Mouse (Mus musculus) embryonic facial prominence, embryonic 12.5 days (tissue): ENCODE measurements at regions not wholly inside any gene's neighbourhood (a gene's known extent, or its start where the extent isn't known, plus 50 kb on each side); places are given as distances from the start of the nearest gene placed in this dataset.

Experiments used
- ATAC-seq: fragments of 200-750 bp; cut with Nextera tagmentation; 2 replicates; pipeline ENCODE4 v1.8.0; 2017; ENCODE audit not compliant: insufficient number of reproducible peaks, insufficient read depth, low FRiP score, low TSS enrichment
- H3K27ac ChIP-seq: fragments of 300-500 bp; sonication (generic); 2 replicates; pipeline ENCODE4 v1.5.1; 2016; ENCODE audit warnings: mild to moderate bottlenecking
- H3K27me3 ChIP-seq: fragments of 300-500 bp; sonication (generic); 2 replicates; pipeline ENCODE4 v1.6.1; 2016; ENCODE audit warnings: mild to moderate bottlenecking, moderate library complexity
- H3K36me3 ChIP-seq: fragments of 300-500 bp; sonication (generic); 2 replicates; pipeline ENCODE4 v1.6.1; 2016; ENCODE audit warnings: mild to moderate bottlenecking
- H3K4me1 ChIP-seq: fragments of 300-500 bp; sonication (generic); 2 replicates; pipeline ENCODE4 v1.6.1; 2016
- H3K4me2 ChIP-seq: fragments of 300-500 bp; sonication (generic); replicated peaks from 2 replicates; pipeline ENCODE4 v1.6.1; 2016; ENCODE audit warnings: mild to moderate bottlenecking, moderate library complexity
- H3K4me3 ChIP-seq: fragments of 300-500 bp; sonication (generic); 2 replicates; pipeline ENCODE4 v1.5.1; 2016; ENCODE audit warnings: mild to moderate bottlenecking
- H3K9ac ChIP-seq: fragments of 300-500 bp; sonication (generic); 2 replicates; pipeline ENCODE4 v1.6.1; 2016; ENCODE audit warnings: mild to moderate bottlenecking, moderate library complexity
- H3K9me3 ChIP-seq: fragments of 300-500 bp; sonication (generic); 2 replicates; pipeline ENCODE4 v1.6.1; 2016; ENCODE audit warnings: mild to moderate bottlenecking, moderate library complexity
- WGBS: fragments of 180-500 bp; shearing (Covaris S2); methylation state at CpG from one replicate; pipeline ENCODE4 v1.1.7; 2016; 5-methylcytosine and 5-hydroxymethylcytosine counted together

DNA sequence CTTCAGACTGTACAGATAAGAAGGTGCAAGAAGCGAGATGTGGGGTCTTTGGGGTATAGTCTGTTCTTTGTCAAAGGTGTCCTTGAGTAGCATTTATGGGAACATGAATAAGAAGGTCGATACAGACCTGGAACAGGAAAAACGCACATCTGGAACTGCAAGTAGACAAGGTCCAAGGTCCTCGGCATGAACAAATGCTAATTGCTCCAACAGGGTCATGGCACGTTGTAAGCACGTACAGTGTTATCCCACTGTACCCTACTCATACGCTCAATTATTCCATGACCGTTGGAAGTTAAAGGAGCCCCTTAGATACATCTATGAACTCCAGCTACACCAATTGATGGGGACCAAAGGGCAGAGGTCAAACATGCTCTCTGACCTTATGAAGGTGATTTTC lies 244.1 kb downstream of the Setd4 start:
- 88% methylated on average over 8 of the region's 8 CpGs for WGBS
- Histone ChIP-seq H3K4me2 (no peak overlapping the region), H3K27ac (no peak overlapping the region), H3K9ac (no peak overlapping the region), H3K4me3 (no peak overlapping the region), H3K9me3 (no peaks in the 10 kb centered on the region), H3K4me1 (no peaks in the 10 kb centered on the region), H3K27me3 (no peaks in the 10 kb centered on the region), H3K36me3 (no peaks in the 10 kb centered on the region)
- no peak for ATAC-seq

DNA sequence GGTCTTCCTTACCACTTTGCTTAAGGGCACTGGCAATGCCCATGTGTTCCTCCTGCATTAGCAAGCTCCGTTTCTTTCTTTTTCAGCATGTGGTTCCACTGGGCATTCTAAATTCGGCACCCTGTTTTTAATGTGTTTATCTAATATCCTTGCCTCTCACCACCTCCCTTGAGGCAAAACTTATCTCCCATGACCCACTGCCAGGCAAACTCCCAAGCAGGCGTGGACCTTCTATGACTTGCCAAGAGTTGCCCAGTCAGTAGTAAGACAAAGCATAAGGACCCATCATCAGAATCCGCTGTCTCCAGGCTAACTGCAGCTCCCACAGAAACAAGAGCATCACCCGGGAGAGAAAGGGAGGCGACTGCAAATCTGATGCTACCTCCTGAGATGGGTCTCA lies 245.2 kb downstream of the Setd4 start:
- 84% methylated on average over 6 of the region's 6 CpGs for WGBS

DNA sequence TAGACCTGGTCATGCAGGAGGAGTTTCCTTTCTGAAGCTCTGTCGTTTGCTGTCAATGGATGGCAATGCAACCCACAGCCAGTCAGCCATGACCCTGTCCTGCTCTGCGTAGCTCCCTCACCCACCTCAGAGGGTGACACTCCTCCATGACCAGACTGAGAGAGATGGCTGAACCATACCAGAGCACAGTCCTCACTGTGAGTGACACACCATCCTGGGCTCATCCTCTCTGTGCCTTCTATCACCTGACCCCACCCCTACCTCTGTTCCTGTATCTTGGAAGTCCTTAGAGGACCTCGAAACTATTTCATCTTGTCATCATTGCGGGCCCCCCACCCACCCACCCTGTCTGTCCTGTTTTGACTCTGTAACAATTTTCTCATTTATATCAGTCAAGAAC lies 245.7 kb downstream of the Setd4 start:
- H3K9me3 ChIP-seq = no peaks in the 10 kb centered on the region
- H3K27ac ChIP-seq = no peak overlapping the region
- no peaks in the 10 kb centered on the region for H3K4me1 ChIP-seq
- H3K9ac ChIP-seq = no peak overlapping the region
- H3K4me3 ChIP-seq = no peak overlapping the region
- no peak for ATAC-seq
- no peak overlapping the region for H3K4me2 ChIP-seq
- H3K27me3 ChIP-seq = no peaks in the 10 kb centered on the region
- 85% methylated on average over 4 of the region's 4 CpGs for WGBS
- no peaks in the 10 kb centered on the region for H3K36me3 ChIP-seq

More for the DNA sequence above, 245.2 kb downstream of the Setd4 start:
- H3K27ac ChIP-seq = no peak overlapping the region
- H3K9ac ChIP-seq = no peak overlapping the region
- H3K4me3 ChIP-seq = no peak overlapping the region
- no peaks in the 10 kb centered on the region for H3K36me3 ChIP-seq
- no peak for ATAC-seq
- no peaks in the 10 kb centered on the region for H3K4me1 ChIP-seq
- H3K27me3 ChIP-seq = no peaks in the 10 kb centered on the region
- H3K9me3 ChIP-seq = no peaks in the 10 kb centered on the region
- H3K4me2 ChIP-seq = no peak overlapping the region

DNA sequence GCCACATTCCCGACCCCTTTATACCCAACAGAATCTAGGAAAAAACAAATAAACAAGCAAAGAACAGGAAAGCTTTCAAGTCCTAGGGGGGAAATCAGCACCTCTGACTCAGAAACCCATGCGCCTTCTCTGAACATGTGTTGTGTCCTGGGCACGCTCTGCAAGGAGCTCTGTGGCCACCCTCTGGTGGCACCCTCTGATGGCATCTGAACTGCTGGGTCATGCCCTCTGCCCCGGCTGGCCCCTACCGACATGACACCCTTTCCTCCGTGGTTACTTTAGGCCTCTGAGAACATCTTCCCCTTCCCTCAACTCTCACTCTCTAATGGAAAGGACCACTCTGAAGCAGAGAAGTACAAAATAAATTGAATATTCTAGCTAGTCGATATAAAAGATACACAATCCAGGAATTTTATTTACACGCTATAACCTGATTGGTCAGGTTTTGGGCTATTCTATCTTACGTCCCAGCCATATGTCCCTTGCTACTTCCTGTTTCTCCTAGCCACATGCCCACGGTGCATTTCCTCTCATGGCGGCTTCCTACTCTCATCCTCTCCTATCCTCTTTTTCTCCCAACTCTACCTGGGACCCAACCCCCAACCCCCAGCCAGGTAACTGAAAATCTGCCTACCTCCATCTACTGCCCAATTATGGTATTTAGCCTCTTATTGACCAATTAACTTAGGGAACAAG lies 248.5 kb downstream of the Setd4 start:
- H3K9me3 ChIP-seq = no peaks in the 10 kb centered on the region
- no peak overlapping the region for H3K9ac ChIP-seq
- H3K27me3 ChIP-seq = no peaks in the 10 kb centered on the region
- no peaks in the 10 kb centered on the region for H3K36me3 ChIP-seq
- no peak overlapping the region for H3K4me2 ChIP-seq
- H3K4me3 ChIP-seq = no peak overlapping the region
- no peak for ATAC-seq
- no peak overlapping the region for H3K27ac ChIP-seq
- no peaks in the 10 kb centered on the region for H3K4me1 ChIP-seq
- WGBS = 82% methylated on average over 11 of the region's 11 CpGs

DNA sequence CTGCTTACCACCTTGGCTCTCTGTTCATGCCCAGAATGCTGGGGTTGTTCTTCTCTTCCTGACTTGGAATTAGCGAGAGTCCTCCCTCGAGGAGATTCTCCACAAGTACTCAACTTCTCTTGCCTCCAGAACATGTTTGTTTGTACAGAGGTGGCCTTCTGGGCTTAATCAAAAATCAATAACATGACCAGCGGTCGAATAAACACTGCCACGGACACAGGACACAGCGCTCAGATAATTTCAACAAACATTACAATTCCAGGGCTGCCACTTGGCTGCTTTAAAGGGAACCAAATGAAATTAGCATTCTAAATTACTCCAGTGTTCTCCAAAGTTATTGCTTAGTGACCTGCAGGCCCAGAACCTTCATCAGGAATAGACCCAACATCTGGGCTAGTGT lies 249.9 kb downstream of the Setd4 start:
- no peak overlapping the region for H3K4me3 ChIP-seq
- ATAC-seq = no peak
- no peaks in the 10 kb centered on the region for H3K27me3 ChIP-seq
- WGBS = 58% methylated on average over 6 of the region's 6 CpGs
- H3K36me3 ChIP-seq = no peaks in the 10 kb centered on the region
- no peak overlapping the region for H3K27ac ChIP-seq
- no peak overlapping the region for H3K4me2 ChIP-seq
- H3K9ac ChIP-seq = no peak overlapping the region
- H3K9me3 ChIP-seq = no peaks in the 10 kb centered on the region
- H3K4me1 ChIP-seq = no peaks in the 10 kb centered on the region

DNA sequence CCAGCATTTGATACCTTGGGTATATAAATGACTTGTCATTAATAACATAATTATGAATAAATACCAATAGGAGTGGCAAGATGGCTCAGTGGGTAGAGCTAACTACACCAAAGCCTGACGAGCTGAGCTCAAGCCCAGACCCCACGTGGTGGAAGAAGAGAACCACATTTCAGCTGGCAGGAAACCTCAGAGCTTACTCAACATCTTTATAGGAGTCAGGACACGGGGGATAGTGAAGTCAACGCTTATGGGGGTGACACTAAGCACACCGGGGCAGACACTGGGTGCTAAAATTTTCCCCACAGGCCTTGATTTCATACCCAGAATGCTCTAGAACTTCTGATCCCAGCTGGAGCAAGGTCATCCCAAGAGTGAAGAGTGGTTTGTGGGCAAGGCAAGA lies 259.3 kb downstream of the Setd4 start:
- Histone ChIP-seq H3K27me3 (no peaks in the 10 kb centered on the region), H3K27ac (no peak overlapping the region)
- 84% methylated on average over 5 of the region's 5 CpGs for WGBS

DNA sequence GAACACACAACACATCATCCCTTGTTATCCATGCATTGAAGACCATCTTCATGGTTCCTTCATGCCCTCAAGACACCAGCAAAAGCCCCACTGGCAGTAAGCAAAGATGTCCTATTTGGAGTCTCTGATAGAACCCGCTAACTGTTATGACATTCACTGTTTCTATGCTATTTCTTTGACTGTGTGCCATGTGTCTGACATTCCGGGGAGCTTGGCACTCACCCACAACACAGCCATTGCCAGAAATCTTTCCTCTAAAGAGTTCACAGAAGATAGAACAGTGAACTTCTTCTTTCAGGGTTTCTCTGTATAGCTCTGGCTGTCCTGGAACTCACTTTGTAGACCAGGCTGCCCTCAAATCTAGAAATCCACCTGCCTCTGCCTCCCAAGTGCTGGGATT lies 261.2 kb downstream of the Setd4 start:
- no peaks in the 10 kb centered on the region for H3K36me3 ChIP-seq
- ATAC-seq = no peak
- 0 out of 2 replicates have a peak, but pooled peaks cover 5% of the 10 kb centered on the region for H3K4me1 ChIP-seq
- 93% methylated on average over 2 of the region's 2 CpGs for WGBS
- no peak overlapping the region for H3K4me2 ChIP-seq
- H3K27me3 ChIP-seq = no peaks in the 10 kb centered on the region
- no peak overlapping the region for H3K9ac ChIP-seq
- H3K4me3 ChIP-seq = no peak overlapping the region
- no peak overlapping the region for H3K27ac ChIP-seq
- no peaks in the 10 kb centered on the region for H3K9me3 ChIP-seq

More for the DNA sequence above, 259.3 kb downstream of the Setd4 start:
- Histone ChIP-seq H3K36me3 (no peaks in the 10 kb centered on the region), H3K9ac (no peak overlapping the region), H3K4me2 (no peak overlapping the region), H3K4me1 (0 out of 2 replicates have a peak, but pooled peaks cover 5% of the 10 kb centered on the region), H3K9me3 (no peaks in the 10 kb centered on the region), H3K4me3 (no peak overlapping the region)
- no peak for ATAC-seq

DNA sequence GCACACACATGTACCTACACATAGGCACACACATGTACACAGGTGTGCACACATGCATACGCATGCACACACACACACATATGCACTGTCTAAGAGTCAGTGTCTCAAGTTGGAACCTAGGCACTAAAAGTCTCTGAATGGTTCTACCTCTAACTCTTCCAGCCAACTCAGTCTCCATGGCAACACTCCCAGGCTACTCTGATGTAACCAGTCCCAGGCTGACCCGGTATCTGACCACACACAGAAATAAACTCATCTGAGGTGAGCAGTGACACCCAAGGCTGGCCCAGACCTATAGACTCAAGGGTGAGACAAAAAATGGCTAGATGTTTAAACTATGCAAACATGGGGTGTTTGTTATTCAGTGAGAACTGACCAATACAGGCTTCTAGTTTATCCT lies 262.1 kb downstream of the Setd4 start:
- H3K4me3 ChIP-seq = no peak overlapping the region

DNA sequence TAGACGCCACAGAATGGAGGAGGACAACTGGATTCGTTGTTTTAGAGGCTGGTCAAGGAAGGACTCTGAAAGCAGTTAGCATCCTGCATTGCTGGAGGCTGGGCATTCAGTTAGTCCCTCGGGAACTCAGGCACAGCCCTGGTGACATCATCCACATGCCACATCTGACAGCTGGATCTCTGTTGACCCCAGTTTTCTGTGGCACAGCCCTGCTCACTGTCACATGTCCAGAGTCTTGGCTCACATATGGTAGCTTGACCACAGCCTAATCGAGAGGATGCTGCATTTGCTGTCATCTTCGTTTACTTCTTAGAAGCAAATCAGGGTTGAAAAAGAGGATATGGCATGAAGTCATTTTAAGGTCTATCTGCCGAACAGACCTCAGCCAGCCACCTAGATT lies 265.1 kb downstream of the Setd4 start:
- no peak for ATAC-seq

More for the DNA sequence above, 262.1 kb downstream of the Setd4 start:
- Histone ChIP-seq H3K9me3 (no peaks in the 10 kb centered on the region), H3K36me3 (no peaks in the 10 kb centered on the region), H3K4me2 (no peak overlapping the region), H3K9ac (no peak overlapping the region), H3K27ac (no peak overlapping the region), H3K4me1 (0 out of 2 replicates have a peak, but pooled peaks cover 5% of the 10 kb centered on the region), H3K27me3 (no peaks in the 10 kb centered on the region)
- WGBS = 90% methylated on average over 2 of the region's 2 CpGs
- ATAC-seq = no peak

DNA sequence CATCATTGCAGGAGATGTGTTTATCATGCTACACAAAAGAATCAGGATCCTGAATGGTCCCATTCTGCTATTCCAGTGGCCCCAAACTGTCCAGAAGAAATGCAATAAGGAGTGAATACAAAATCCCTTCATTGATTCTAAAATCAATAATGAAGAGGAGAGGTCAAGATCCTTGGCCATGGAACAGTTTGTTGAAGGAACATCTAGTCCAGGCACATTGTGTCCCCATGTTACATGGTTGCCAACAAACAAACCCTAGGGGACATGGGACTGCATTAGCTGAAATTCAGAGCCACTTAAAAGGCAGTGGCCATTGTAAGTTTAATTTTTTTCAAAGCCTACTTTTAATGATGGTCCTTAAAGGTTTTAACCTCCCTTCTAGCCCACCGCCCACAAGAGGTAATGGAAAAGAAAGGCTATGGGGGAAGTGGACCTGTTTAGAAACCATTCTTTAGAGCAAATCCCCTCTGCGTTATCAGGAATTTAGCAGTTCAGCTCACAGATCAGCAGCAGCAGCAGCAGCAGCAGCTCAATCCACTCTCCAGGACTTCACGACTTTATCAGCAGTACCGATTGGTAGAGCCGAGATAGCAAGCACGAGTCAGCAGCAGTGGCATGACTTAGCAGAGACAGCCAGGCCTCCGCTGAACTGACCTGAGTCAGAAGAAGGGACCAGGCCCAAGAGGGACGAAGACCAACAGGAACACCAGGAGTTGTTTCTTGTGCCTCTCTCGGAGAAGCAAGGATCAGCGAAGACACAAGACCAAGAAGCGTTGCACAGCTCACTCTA lies 268.3 kb downstream of the Setd4 start:
- ATAC-seq = no peak
- Histone ChIP-seq H3K9me3 (no peaks in the 10 kb centered on the region), H3K27me3 (no peaks in the 10 kb centered on the region), H3K9ac (no peak overlapping the region), H3K4me2 (no peak overlapping the region), H3K4me1 (peaks cover under 1% of the 10 kb centered on the region; the same call in 1 of the 2 replicates), H3K36me3 (no peaks in the 10 kb centered on the region), H3K4me3 (no peak overlapping the region), H3K27ac (no peak overlapping the region)
- WGBS = 90% methylated on average over 11 of the region's 11 CpGs

More for the DNA sequence above, 265.1 kb downstream of the Setd4 start:
- H3K9me3 ChIP-seq = no peaks in the 10 kb centered on the region
- 77% methylated on average over 6 of the region's 6 CpGs for WGBS
- H3K36me3 ChIP-seq = no peaks in the 10 kb centered on the region
- no peak overlapping the region for H3K4me3 ChIP-seq
- peaks cover 5% of the 10 kb centered on the region; the same call in 1 of the 2 replicates for H3K4me1 ChIP-seq
- no peak overlapping the region for H3K27ac ChIP-seq
- H3K9ac ChIP-seq = no peak overlapping the region
- H3K27me3 ChIP-seq = no peaks in the 10 kb centered on the region
- H3K4me2 ChIP-seq = no peak overlapping the region

DNA sequence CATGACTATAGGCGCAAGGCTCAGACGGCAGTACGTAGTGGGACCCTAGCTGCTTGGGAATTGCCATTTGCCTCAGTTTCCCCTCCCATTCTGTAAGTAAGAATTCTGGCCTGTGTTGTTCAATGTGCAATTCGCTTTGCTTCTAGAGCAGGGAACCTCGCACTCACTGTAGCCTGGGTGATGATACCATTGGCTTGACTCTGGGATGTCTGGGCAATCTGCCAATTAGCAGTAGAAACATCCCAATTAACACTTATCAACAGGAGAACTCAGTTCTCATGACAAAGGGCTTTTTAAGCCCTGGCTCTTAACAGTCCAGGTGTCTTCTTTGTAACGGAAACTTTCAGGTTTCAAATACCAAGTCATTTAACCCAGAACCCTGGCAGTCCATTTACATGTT lies 270.2 kb downstream of the Setd4 start:
- Histone ChIP-seq H3K4me3 (no peak overlapping the region), H3K9me3 (no peaks in the 10 kb centered on the region), H3K27me3 (no peaks in the 10 kb centered on the region), H3K9ac (no peak overlapping the region), H3K4me2 (no peak overlapping the region), H3K36me3 (no peaks in the 10 kb centered on the region), H3K27ac (no peak overlapping the region), H3K4me1 (peaks cover 16% of the 10 kb centered on the region)
- 80% methylated on average over 6 of the region's 6 CpGs for WGBS
- no peak for ATAC-seq
